Comparison of ENCODE assay signal across 15 mouse cellular contexts in the genomic region with DNA sequence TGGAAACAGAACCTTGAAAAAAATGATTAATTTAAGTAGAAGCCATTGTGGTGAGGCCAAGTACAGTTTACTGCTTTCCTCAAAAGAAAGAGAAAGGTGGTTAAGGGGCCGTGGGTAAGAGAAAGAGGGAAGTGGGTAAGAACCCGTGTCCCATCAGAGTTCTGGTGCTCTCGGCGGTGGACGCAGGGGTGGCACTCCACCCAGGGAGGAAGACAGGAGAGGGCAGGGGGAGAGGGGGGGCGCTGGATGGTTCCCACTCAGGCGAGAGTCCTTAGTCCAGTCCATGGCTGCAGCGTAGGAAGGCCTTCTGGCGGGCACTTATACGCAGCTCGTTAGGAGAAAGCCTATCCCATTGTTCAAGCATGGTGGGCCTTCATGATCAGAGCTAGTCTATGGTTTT.
"Had no signal": no experiment of that assay in that cellular context is flagged by ENCODE, and none has a peak within 500 bp of the region (broad histone marks: within the 10 kb centered on the region; RNA-seq: fewer than 3 reads in every experiment).

No protein-coding gene starts in this region.

- H3K27ac ChIP-seq: left cerebral cortex, adult 2 months; limb, embryonic 10.5 days; liver, embryonic 14.5 days; midbrain, embryonic 12.5 days had no signal

- DNase-seq: kidney, adult 11 months; kidney, postnatal 10 days; kidney, postnatal 4 days; lung, adult 2 months; lung, postnatal 36 days; right cerebral cortex, adult 18-20 months; right cerebral cortex, postnatal 25 days; thymus, postnatal 4 days had no signal

- H3K36me3 ChIP-seq: limb, embryonic 10.5 days; midbrain, embryonic 12.5 days had no signal

- H3K27me3 ChIP-seq: megakaryocyte, embryonic 14.5 days; midbrain, embryonic 12.5 days had no signal

- H3K9me3 ChIP-seq: limb, embryonic 10.5 days; megakaryocyte, embryonic 14.5 days; midbrain, embryonic 12.5 days had no signal

- H3K4me2 ChIP-seq: midbrain, embryonic 12.5 days had no signal

- H3K9ac ChIP-seq: liver, embryonic 14.5 days; midbrain, embryonic 12.5 days had no signal

- H3K4me1 ChIP-seq: limb, embryonic 10.5 days; megakaryocyte, embryonic 14.5 days; midbrain, embryonic 12.5 days had no signal

- H3K4me3 ChIP-seq: left cerebral cortex, adult 2 months; limb, embryonic 10.5 days; megakaryocyte, embryonic 14.5 days; midbrain, embryonic 12.5 days had no signal

- ATAC-seq: lung, postnatal 0 days; midbrain, embryonic 16.5 days had no signal
